Mouse (Mus musculus): ENCODE data around the gene Tmem238l.

DNA sequence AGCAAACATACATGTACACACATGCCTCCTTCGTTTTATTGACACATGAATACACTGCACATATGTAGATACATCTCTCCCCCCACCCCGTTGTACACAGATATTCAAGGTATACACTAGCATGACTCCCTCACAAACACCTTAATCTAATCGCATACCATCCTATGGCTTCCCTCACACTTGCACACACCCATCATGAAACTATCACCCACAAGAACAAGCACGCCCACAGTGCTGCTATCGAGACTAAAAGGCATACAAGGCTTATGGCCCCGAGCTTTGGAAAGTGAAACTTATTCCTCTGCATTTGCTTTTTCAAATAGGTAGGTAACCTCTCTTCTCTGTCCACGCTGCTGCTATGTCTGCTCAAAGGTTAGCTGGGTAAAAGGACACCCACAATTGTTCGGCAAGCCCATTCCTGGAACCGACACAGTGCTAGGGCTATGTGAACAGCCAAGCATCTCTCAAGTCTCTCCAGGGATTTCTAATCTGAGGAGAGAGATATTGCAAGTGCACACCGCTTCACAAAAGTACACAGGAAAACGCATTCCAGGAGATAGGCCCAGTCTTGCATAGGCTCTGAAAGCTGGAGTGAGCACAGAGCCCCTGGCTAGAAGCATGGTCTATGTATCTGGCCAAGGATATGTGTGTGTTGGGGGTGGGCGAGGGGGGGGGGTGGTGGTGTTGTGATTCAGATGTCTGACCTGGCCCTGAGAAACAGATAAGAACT is 5.2 kb downstream of the Tmem238l start:
- TF ChIP-seq CTCF (IDR thresholded peaks at IDR 0.05; ENCODE audit: control insufficient read depth, insufficient read depth, low read length) = no peak
- no peak for TF ChIP-seq POLR2A (IDR thresholded peaks at IDR 0.05; ENCODE audit: borderline replicate concordance, control insufficient read depth, low read depth, low read length)
